Mouse (Mus musculus): ENCODE data around the gene Atp5g3. TPM values are rescaled to one million over a fixed set of nuclear protein-coding genes. Genes with fewer than 3 reads are reported as not detected.
"Not testable (repeated sequence)": the region's sequence is repeated elsewhere in the genome, so short reads cannot be mapped to it uniquely, and the experiment has no call there.

Gene Atp5g3
- total RNA-seq (2014; fragmentation: Nextera tagmentation) (940 and 1,011 TPM in 2 replicates), total RNA-seq (2017) (182 and 210 TPM in 2 replicates)

GRCm38 (mm10) chr2:73911175-73911700, at the start of gene Atp5g3:
Gene Atp5g3, minus strand, starts transcription at chr2:73911326.
- peak; percentile 92 for ATAC-seq (replicated peaks; ENCODE audit: low FRiP score, low TSS enrichment, poor library complexity, severe bottlenecking)

GRCm38 (mm10) chr2:73958342-73958741, 47.2 kb upstream of the Atp5g3 start:
- ATAC-seq (replicated peaks; ENCODE audit: low FRiP score, low TSS enrichment, poor library complexity, severe bottlenecking): no peak

- ATAC-seq (replicated peaks; ENCODE audit: low FRiP score, low TSS enrichment, poor library complexity, severe bottlenecking): no peak
These were observed 42.5 kb upstream of the Atp5g3 start for GRCm38 (mm10) chr2:73953612-73954011.

- ATAC-seq (replicated peaks; ENCODE audit: low FRiP score, low TSS enrichment, poor library complexity, severe bottlenecking): no peak
These were observed 41.6 kb upstream of the Atp5g3 start for GRCm38 (mm10) chr2:73952597-73953219.

GRCm38 (mm10) chr2:73947360-73947759, 36.2 kb upstream of the Atp5g3 start:
- ATAC-seq (replicated peaks; ENCODE audit: low FRiP score, low TSS enrichment, poor library complexity, severe bottlenecking): no peak

- ATAC-seq (replicated peaks; ENCODE audit: low FRiP score, low TSS enrichment, poor library complexity, severe bottlenecking): no peak
These were observed 32.6 kb upstream of the Atp5g3 start for GRCm38 (mm10) chr2:73943735-73944134.

GRCm38 (mm10) chr2:73942844-73943243, 31.7 kb upstream of the Atp5g3 start:
- no peak for ATAC-seq (replicated peaks; ENCODE audit: low FRiP score, low TSS enrichment, poor library complexity, severe bottlenecking)

GRCm38 (mm10) chr2:73941281-73941680, 30.2 kb upstream of the Atp5g3 start:
- no peak for ATAC-seq (replicated peaks; ENCODE audit: low FRiP score, low TSS enrichment, poor library complexity, severe bottlenecking)

GRCm38 (mm10) chr2:73940471-73940870, 29.3 kb upstream of the Atp5g3 start:
- no peak for ATAC-seq (replicated peaks; ENCODE audit: low FRiP score, low TSS enrichment, poor library complexity, severe bottlenecking)

GRCm38 (mm10) chr2:73938896-73939295, 27.8 kb upstream of the Atp5g3 start:
- ATAC-seq (replicated peaks; ENCODE audit: low FRiP score, low TSS enrichment, poor library complexity, severe bottlenecking): no peak

- no peak for ATAC-seq (replicated peaks; ENCODE audit: low FRiP score, low TSS enrichment, poor library complexity, severe bottlenecking)
These were observed 21.7 kb upstream of the Atp5g3 start for GRCm38 (mm10) chr2:73932676-73933313.

- no peak for ATAC-seq (replicated peaks; ENCODE audit: low FRiP score, low TSS enrichment, poor library complexity, severe bottlenecking)
These were observed 16.6 kb upstream of the Atp5g3 start for GRCm38 (mm10) chr2:73927711-73928110.

GRCm38 (mm10) chr2:73925539-73925938, 14.4 kb upstream of the Atp5g3 start:
- ATAC-seq (replicated peaks; ENCODE audit: low FRiP score, low TSS enrichment, poor library complexity, severe bottlenecking): no peak

GRCm38 (mm10) chr2:73925089-73925488, 14.0 kb upstream of the Atp5g3 start:
- ATAC-seq (replicated peaks; ENCODE audit: low FRiP score, low TSS enrichment, poor library complexity, severe bottlenecking): peak; percentile 84

- ATAC-seq (replicated peaks; ENCODE audit: low FRiP score, low TSS enrichment, poor library complexity, severe bottlenecking): no peak
These were observed 8.5 kb upstream of the Atp5g3 start for GRCm38 (mm10) chr2:73919642-73920041.

- no peak for ATAC-seq (replicated peaks; ENCODE audit: low FRiP score, low TSS enrichment, poor library complexity, severe bottlenecking)
These were observed 1.1 kb upstream of the Atp5g3 start for GRCm38 (mm10) chr2:73912264-73912663.

GRCm38 (mm10) chr2:73910571-73911174, 453 bp downstream of the Atp5g3 start:
- ATAC-seq (replicated peaks; ENCODE audit: low FRiP score, low TSS enrichment, poor library complexity, severe bottlenecking): peak; percentile 52

GRCm38 (mm10) chr2:73909116-73909515, 2.0 kb downstream of the Atp5g3 start:
- no peak for ATAC-seq (replicated peaks; ENCODE audit: low FRiP score, low TSS enrichment, poor library complexity, severe bottlenecking)

- ATAC-seq (replicated peaks; ENCODE audit: low FRiP score, low TSS enrichment, poor library complexity, severe bottlenecking): not testable (repeated sequence)
These were observed 6.4 kb downstream of the Atp5g3 start for GRCm38 (mm10) chr2:73904679-73905078.

GRCm38 (mm10) chr2:73903536-73903935, 7.6 kb downstream of the Atp5g3 start:
- no peak for ATAC-seq (replicated peaks; ENCODE audit: low FRiP score, low TSS enrichment, poor library complexity, severe bottlenecking)
